Mouse (Mus musculus) fibroblast of lung, adult 2 months (primary cell): ENCODE results near the gene Zfp579.
A peak's percentile ranks its signal among the peaks of the same experiment; 100 is the strongest.
"Not testable (repeated sequence)": the region's sequence is repeated elsewhere in the genome, so short reads cannot be mapped to it uniquely, and the experiment has no call there.

Source experiments
- DNase-seq: peaks from one replicate; pipeline ENCODE4 v3.0.0-alpha.2; 2011; ENCODE audit warnings: low read depth

The Zfp579 gene

GRCm38 (mm10) chr7:5015118-5016001 is 19.4 kb upstream of the Zfp579 start, which contains the start of gene Gm44973:
TSS of gene Gm44973 (plus strand) at chr7:5015496.
- peak; percentile 92 for DNase-seq

GRCm38 (mm10) chr7:5014251-5015117 is 18.5 kb upstream of the Zfp579 start, which contains the start of the genes Zfp524 and Fiz1:
TSS of gene Zfp524 (plus strand) at chr7:5014415.
TSS of gene Fiz1 (minus strand) at chr7:5014697.
- DNase-seq, result peak; percentile 92

GRCm38 (mm10) chr7:5012681-5013513 is 16.9 kb upstream of the Zfp579 start:
- no peak for DNase-seq

GRCm38 (mm10) chr7:5008229-5008628 is 12.3 kb upstream of the Zfp579 start:
- DNase-seq, result no peak

- DNase-seq, result not testable (repeated sequence)
Observed at GRCm38 (mm10) chr7:5002876-5003275, 6.9 kb upstream of the Zfp579 start.

GRCm38 (mm10) chr7:4999876-5000275 is 3.9 kb upstream of the Zfp579 start:
- DNase-seq, result no peak

GRCm38 (mm10) chr7:4996934-4997333 is 976 bp upstream of the Zfp579 start:
- no peak for DNase-seq

GRCm38 (mm10) chr7:4995268-4996002 is 523 bp downstream of the Zfp579 start:
- no peak for DNase-seq

GRCm38 (mm10) chr7:4993999-4994788 is 1.8 kb downstream of the Zfp579 start:
- no peak for DNase-seq

GRCm38 (mm10) chr7:4993347-4993998 is 2.5 kb downstream of the Zfp579 start:
- no peak for DNase-seq

GRCm38 (mm10) chr7:4988250-4988649 is 7.7 kb downstream of the Zfp579 start:
- DNase-seq, result no peak

GRCm38 (mm10) chr7:4976832-4977231 is 19.1 kb downstream of the Zfp579 start:
- no peak for DNase-seq

GRCm38 (mm10) chr7:4975455-4975854 is 20.5 kb downstream of the Zfp579 start:
- DNase-seq, result no peak

- DNase-seq, result peak; percentile 89
Observed at GRCm38 (mm10) chr7:4972321-4973047, 23.5 kb downstream of the Zfp579 start.

GRCm38 (mm10) chr7:4971710-4972109 is 24.2 kb downstream of the Zfp579 start:
- DNase-seq, result no peak

- DNase-seq, result no peak
Observed at GRCm38 (mm10) chr7:4971068-4971467, 24.9 kb downstream of the Zfp579 start, which contains the start of gene Sbk3. TSS of gene Sbk3 (minus strand) at chr7:4971168.

GRCm38 (mm10) chr7:4964988-4965387 is 31.0 kb downstream of the Zfp579 start:
- DNase-seq, result no peak

- peak; percentile 44 for DNase-seq
Observed at GRCm38 (mm10) chr7:4964272-4964671, 31.7 kb downstream of the Zfp579 start, which contains the start of gene Sbk2. TSS of gene Sbk2 (minus strand) at chr7:4964406.

GRCm38 (mm10) chr7:4963527-4963926 is 32.4 kb downstream of the Zfp579 start:
- no peak for DNase-seq
